Mouse (Mus musculus) cerebellum, adult 2 months (tissue): ENCODE data around the gene Asb4.

ENCODE experiments used
- CTCF ChIP-seq: fragments of 200-500 bp; IDR thresholded peaks from 2 replicates; pipeline ENCODE4 v1.5.1; 2011; ENCODE audit warnings: low read depth, mild to moderate bottlenecking, control low read depth, low read length, moderate library complexity, borderline replicate concordance; ENCODE audit not compliant: insufficient read depth
- POLR2A ChIP-seq: fragments of 200-500 bp; IDR thresholded peaks from 2 replicates; pipeline ENCODE4 v1.6.1; 2011; ENCODE audit warnings: low read length, control low read depth, borderline replicate concordance; ENCODE audit not compliant: insufficient read depth

GRCm38 (mm10) chr6:5404016-5404415, 20.8 kb downstream of the Asb4 start:
- TF ChIP-seq POLR2A (no peak), CTCF (no peak)
